In the genomic region with DNA sequence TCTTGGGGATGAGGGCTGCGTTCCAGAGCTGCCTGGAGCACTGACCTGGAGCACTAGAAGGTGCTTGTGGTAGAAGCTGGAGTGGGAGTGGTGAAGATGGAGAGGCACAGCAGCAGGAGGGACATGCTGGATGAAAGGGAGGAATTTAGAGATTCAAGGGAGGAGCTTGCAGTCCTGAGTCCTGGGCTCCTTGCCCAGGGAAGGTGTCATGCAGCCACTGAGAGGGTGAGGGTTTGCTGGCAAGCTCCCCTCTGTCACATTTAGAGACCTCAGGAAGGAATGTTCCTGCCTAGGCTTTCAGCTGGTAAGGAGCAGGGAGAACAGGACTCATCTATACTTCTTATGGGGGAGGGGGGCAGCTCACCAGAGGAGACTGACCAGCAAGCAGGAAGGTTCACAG, we compare ENCODE assay signal across 12 mouse cellular contexts. TPM values are rescaled to one million over a fixed set of nuclear protein-coding genes. Genes with fewer than 3 reads are reported as not detected.
"Had no signal": no experiment of that assay in that cellular context is flagged by ENCODE, and none has a peak within 500 bp of the region (broad histone marks: within the 10 kb centered on the region; RNA-seq: fewer than 3 reads in every experiment).

No protein-coding gene starts in this region.

RNA-seq across cellular contexts. Expression of a gene that starts 10.3 kb away (rescaled TPM):
- polyA plus RNA-seq: liver, embryonic 16.5 days; midbrain, embryonic 10.5 days; midbrain, embryonic 12.5 days; midbrain, embryonic 14.5 days; midbrain, embryonic 16.5 days; myocyte; neural tube, embryonic 11.5 days; neural tube, embryonic 15.5 days; testis, adult 2 months had no signal

RNA-seq across cellular contexts. Expression of a gene that starts 19.9 kb away (rescaled TPM):
- total RNA-seq: megakaryocyte, adult 5-6 weeks had no signal
- polyA plus RNA-seq: liver, embryonic 16.5 days; midbrain, embryonic 10.5 days; midbrain, embryonic 12.5 days; midbrain, embryonic 14.5 days; midbrain, embryonic 16.5 days; neural tube, embryonic 11.5 days; stomach, embryonic 14.5 days; testis, adult 2 months had no signal

RNA-seq across cellular contexts. Expression of a gene that starts 47.9 kb away (rescaled TPM):
- polyA plus RNA-seq: neural tube, embryonic 13.5 days had no signal
